Mouse (Mus musculus) CH12F3 (cell line): ENCODE measurements around the gene S100a1.

Source experiments
- in situ Hi-C: fragments of 300-500 bp; cut with MboI; formaldehyde crosslinking; loops from 2 replicates; pipeline ENCODE4 v1.14.3; 2020; ENCODE audit warnings: low sequenced_read_pairs

Gene S100a1

GRCm38 (mm10) chr3:90513796-90514590, at the start of gene S100a1, which contains the start of gene S100a13:
S100a1 (minus strand) TSS chr3:90514392.
S100a13 (plus strand) TSS chr3:90514435.
- in situ Hi-C loops, result no loop called here

- in situ Hi-C loops, result no loop called here
Observed at GRCm38 (mm10) chr3:90560008-90560628, 45.9 kb upstream of the S100a1 start, which contains the start of gene S100a3. S100a3 (plus strand) TSS chr3:90560578.

- in situ Hi-C loops, result no loop called here
Observed at GRCm38 (mm10) chr3:90555954-90556353, 41.8 kb upstream of the S100a1 start.

GRCm38 (mm10) chr3:90552231-90552630, 38.0 kb upstream of the S100a1 start:
- in situ Hi-C loops, result no loop called here

- in situ Hi-C loops, result no loop called here
Observed at GRCm38 (mm10) chr3:90550421-90550790, 36.2 kb upstream of the S100a1 start.

GRCm38 (mm10) chr3:90549676-90550420, 35.7 kb upstream of the S100a1 start:
- in situ Hi-C loops, result no loop called here

GRCm38 (mm10) chr3:90540904-90541303, 26.7 kb upstream of the S100a1 start:
- in situ Hi-C loops, result no loop called here

- in situ Hi-C loops, result no loop called here
Observed at GRCm38 (mm10) chr3:90537905-90538296, 23.7 kb upstream of the S100a1 start.

- in situ Hi-C loops, result no loop called here
Observed at GRCm38 (mm10) chr3:90537141-90537904, 23.1 kb upstream of the S100a1 start, which contains the start of gene S100a16. S100a16 (plus strand) TSS chr3:90537254.

GRCm38 (mm10) chr3:90535446-90535845, 21.3 kb upstream of the S100a1 start:
- in situ Hi-C loops, result no loop called here

GRCm38 (mm10) chr3:90531713-90532112, 17.5 kb upstream of the S100a1 start:
- in situ Hi-C loops, result no loop called here

GRCm38 (mm10) chr3:90527291-90527873, 13.2 kb upstream of the S100a1 start:
- in situ Hi-C loops, result no loop called here

GRCm38 (mm10) chr3:90526580-90526979, 12.4 kb upstream of the S100a1 start, which contains the start of gene S100a14:
S100a14 (plus strand) TSS chr3:90526856.
- in situ Hi-C loops, result no loop called here

GRCm38 (mm10) chr3:90526076-90526475, 11.9 kb upstream of the S100a1 start:
- in situ Hi-C loops, result no loop called here

- in situ Hi-C loops, result no loop called here
Observed at GRCm38 (mm10) chr3:90525421-90525820, 11.2 kb upstream of the S100a1 start.

- in situ Hi-C loops, result no loop called here
Observed at GRCm38 (mm10) chr3:90517711-90518110, 3.5 kb upstream of the S100a1 start.

GRCm38 (mm10) chr3:90515789-90516188, 1.6 kb upstream of the S100a1 start:
- in situ Hi-C loops, result no loop called here

GRCm38 (mm10) chr3:90515242-90515641, 1.1 kb upstream of the S100a1 start:
- in situ Hi-C loops, result no loop called here

GRCm38 (mm10) chr3:90514691-90515090, 499 bp upstream of the S100a1 start:
- in situ Hi-C loops, result no loop called here

- in situ Hi-C loops, result no loop called here
Observed at GRCm38 (mm10) chr3:90512948-90513642, 1.1 kb downstream of the S100a1 start.
